ENCODE assay signal across 15 mouse cellular contexts in the genomic region with DNA sequence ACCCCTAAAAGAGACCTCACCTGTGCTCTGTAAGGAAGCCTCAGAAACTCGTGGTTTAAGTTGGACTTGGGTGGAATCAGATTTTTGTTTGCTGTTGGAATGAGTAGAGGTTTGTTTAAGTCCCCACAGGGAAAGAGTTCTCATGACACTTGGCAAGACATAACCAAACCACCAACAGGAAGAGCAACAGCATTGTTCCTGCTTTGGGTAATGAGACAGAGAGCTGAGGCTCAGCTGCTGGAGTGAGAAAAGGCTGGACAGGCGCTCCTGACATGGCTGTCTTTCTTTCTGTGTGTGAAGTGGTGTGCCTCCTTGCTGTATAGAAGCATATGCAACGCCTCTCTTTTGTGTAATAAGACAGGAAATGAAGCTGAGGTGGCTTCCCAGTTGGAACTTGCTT.
"Had no signal": no experiment of that assay in that cellular context is flagged by ENCODE, and none has a peak within 500 bp of the region (broad histone marks: within the 10 kb centered on the region; RNA-seq: fewer than 3 reads in every experiment).

No protein-coding gene starts in this region.

- DNase-seq: kidney, postnatal 36 days; lung, adult 18-20 months; lung, postnatal 36 days; right cerebral cortex, postnatal 4 days; spleen, adult 18-20 months; thymus, adult 2 months; thymus, postnatal 25 days had no signal

- H3K9me3 ChIP-seq: limb, embryonic 13.5 days; megakaryocyte, embryonic 14.5 days; midbrain, embryonic 15.5 days; neural tube, embryonic 12.5 days had no signal

- H3K4me1 ChIP-seq: limb, embryonic 13.5 days; megakaryocyte, embryonic 14.5 days; midbrain, embryonic 15.5 days; neural tube, embryonic 12.5 days had no signal

- H3K27ac ChIP-seq: kidney, postnatal 0 days; layer of hippocampus, adult 2 months; limb, embryonic 13.5 days; liver, embryonic 14.5 days; midbrain, embryonic 15.5 days; neural tube, embryonic 12.5 days had no signal

- H3K36me3 ChIP-seq: limb, embryonic 13.5 days; midbrain, embryonic 15.5 days; neural tube, embryonic 12.5 days had no signal

- H3K9ac ChIP-seq: limb, embryonic 13.5 days; liver, embryonic 14.5 days; midbrain, embryonic 15.5 days; neural tube, embryonic 12.5 days had no signal

- ATAC-seq: midbrain, embryonic 15.5 days had no signal

- H3K4me2 ChIP-seq: limb, embryonic 13.5 days; midbrain, embryonic 11.5 days; midbrain, embryonic 15.5 days; neural tube, embryonic 12.5 days had no signal

- H3K4me3 ChIP-seq: layer of hippocampus, adult 2 months; limb, embryonic 13.5 days; megakaryocyte, embryonic 14.5 days; midbrain, embryonic 15.5 days; neural tube, embryonic 12.5 days had no signal

- H3K27me3 ChIP-seq: limb, embryonic 13.5 days; megakaryocyte, embryonic 14.5 days; midbrain, embryonic 15.5 days; neural tube, embryonic 12.5 days had no signal
